Mouse (Mus musculus): ENCODE data around the gene P2ry4. TPM values are rescaled to one million over a fixed set of nuclear protein-coding genes. Genes with fewer than 3 reads are reported as not detected.

P2ry4 gene
- polyA plus RNA-seq (2015; fragmentation: Nextera tagmentation; extraction: Ambion mirVana) = not detected in 2 replicates

DNA sequence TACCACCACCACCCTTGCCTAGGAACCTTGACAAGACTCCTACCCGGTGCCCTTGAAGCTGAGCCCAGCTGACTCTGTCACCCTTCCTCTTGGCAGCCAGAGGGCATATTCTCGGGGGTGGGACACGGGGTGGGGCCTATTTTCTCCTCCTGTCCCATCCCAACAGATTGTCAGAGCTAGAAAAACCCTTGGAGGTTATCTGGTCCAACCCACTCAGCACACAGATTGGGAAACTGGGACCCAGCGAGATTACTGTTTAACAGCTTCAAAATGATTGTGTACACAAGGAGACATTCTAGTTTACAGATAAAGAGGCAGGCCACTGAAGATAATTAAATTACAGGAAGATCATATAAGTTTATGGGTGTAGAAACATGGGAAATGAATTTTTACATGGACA lies at the start of gene P2ry4:
Gene P2ry4, minus strand, starts transcription at position 79 of the 400 bp plus-strand sequence.

DNA sequence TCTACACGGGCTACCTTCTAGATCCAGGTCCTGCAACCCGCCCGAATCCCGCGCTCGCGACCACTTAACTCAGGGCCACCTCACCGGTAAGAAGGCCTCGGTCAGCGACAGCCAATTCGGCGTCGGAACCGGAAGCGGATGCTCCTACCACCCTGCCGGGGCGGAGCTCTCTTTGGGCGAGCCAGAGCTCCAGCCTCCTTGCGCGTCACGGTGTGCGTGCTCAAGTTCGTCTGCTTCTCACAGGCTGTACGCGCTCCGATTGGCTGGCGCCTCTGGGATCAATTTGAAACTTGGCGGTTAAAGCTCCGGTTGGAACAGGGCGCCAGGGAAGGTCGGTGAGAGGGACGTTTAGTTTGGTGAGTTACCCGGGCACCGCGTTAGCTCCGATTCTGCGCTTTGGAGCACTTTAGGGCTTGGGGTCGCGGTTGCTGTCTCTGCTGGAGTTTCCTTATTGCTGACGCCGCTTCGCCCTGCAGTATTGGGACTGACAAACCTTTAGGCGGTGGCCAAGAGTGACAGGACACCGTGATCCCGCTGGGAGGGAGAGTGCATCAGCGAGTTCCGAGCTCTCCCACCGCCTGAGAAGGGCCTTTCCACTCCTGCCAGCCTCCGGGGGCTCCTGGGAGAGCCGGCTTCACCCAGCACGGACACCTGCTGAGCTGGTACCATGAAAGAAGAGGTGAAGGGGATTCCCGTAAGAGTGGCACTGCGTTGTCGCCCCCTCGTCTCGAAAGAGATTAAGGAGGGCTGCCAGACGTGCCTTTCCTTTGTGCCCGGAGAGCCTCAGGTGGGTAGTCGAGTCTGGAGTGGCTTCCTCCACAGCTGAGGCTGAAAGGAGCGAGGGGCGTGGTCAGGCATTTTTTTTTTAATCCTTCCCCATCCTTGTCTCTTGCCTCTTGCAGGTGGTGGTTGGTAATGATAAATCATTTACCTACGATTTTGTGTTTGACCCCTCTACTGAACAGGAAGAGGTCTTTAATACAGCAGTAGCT lies 31.4 kb upstream of the P2ry4 start, which contains the start of gene Pdzd11:
Gene Pdzd11, minus strand, starts transcription at position 767 of the 992 bp plus-strand sequence.

DNA sequence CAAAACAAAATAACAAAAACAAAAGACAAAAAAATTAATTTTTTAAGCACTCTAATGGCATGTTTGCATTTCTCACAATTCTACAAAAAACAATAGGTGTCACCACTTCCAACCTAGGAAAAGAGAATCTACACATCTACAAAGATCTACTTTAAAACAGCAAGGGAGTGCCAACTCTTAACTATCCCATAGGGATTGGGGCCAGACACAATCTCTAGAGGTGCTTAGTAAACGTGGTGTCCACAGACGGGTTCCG lies 30.8 kb upstream of the P2ry4 start, which contains the start of gene Kif4:
Gene Kif4, plus strand, starts transcription at position 192 of the 256 bp plus-strand sequence.

GRCm38 (mm10) chrX:100605314-100605713 lies 10.6 kb upstream of the P2ry4 start, which contains the start of gene Arr3:
Gene Arr3, plus strand, starts transcription at chrX:100605497.

DNA sequence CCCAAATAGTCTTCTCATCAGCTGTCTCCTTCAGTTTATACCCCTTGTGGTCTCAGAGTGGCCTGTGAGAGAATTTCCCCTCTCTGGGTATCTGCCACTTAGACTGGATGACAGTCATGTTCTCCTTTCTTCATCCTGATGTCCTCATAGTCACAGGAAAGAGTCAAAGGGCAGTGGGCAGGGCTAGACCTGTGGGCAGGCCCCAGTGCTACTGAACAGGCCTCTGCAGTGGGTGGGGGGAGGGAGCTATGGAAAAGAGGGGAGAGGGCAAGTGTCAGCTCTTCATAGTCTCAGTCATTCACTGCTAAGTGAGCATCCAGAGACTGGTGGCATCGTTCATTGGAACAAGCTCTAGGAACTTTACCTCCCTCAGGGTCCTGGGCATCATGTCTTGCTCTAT lies 22.7 kb downstream of the P2ry4 start, which contains the start of gene Awat1:
Gene Awat1, plus strand, starts transcription at position 301 of the 400 bp plus-strand sequence.

Other genes starting within 250 kb of the P2ry4 start
- gene Otud6a, start 165.9 kb downstream of the P2ry4 start, polyA plus RNA-seq (2015; fragmentation: Nextera tagmentation; extraction: Ambion mirVana) = not detected in 2 replicates
- 0.23 and 0.31 TPM in 2 replicates for gene Awat2, start 152.2 kb downstream of the P2ry4 start, polyA plus RNA-seq (2015; fragmentation: Nextera tagmentation; extraction: Ambion mirVana)
- gene Igbp1, start 100.6 kb downstream of the P2ry4 start, polyA plus RNA-seq (2015; fragmentation: Nextera tagmentation; extraction: Ambion mirVana) = 28.3 and 29.2 TPM in 2 replicates
- not detected in 2 replicates for gene Dgat2l6, start 70.0 kb downstream of the P2ry4 start, polyA plus RNA-seq (2015; fragmentation: Nextera tagmentation; extraction: Ambion mirVana)
- gene Awat1, start 22.6 kb downstream of the P2ry4 start, polyA plus RNA-seq (2015; fragmentation: Nextera tagmentation; extraction: Ambion mirVana) = not detected in 2 replicates
- gene Arr3, start 10.6 kb upstream of the P2ry4 start, polyA plus RNA-seq (2015; fragmentation: Nextera tagmentation; extraction: Ambion mirVana) = not detected in 2 replicates
- 3.3 and 5.1 TPM in 2 replicates for gene Kif4, start 30.9 kb upstream of the P2ry4 start, polyA plus RNA-seq (2015; fragmentation: Nextera tagmentation; extraction: Ambion mirVana)
- gene Pdzd11, start 31.7 kb upstream of the P2ry4 start, polyA plus RNA-seq (2015; fragmentation: Nextera tagmentation; extraction: Ambion mirVana) = 74.8 and 78.9 TPM in 2 replicates
- 0.83 and 1.3 TPM in 2 replicates for gene Gdpd2, start 135.0 kb upstream of the P2ry4 start, polyA plus RNA-seq (2015; fragmentation: Nextera tagmentation; extraction: Ambion mirVana)
- 1.9 and 3.3 TPM in 2 replicates for gene Dlg3, start 172.9 kb upstream of the P2ry4 start, polyA plus RNA-seq (2015; fragmentation: Nextera tagmentation; extraction: Ambion mirVana)

All from urinary bladder, postnatal 0 days (tissue).